Mouse (Mus musculus): Measurements from ENCODE around the gene Olfr127. TPM values are rescaled to one million over a fixed set of nuclear protein-coding genes. Genes with fewer than 3 reads are reported as not detected.
"Not testable (repeated sequence)": the region's sequence is repeated elsewhere in the genome, so short reads cannot be mapped to it uniquely, and the experiment has no call there.

Gene Olfr127
- total RNA-seq (2021), result not detected in 2 replicates
- long read RNA-seq, experiment 1, result 0 reads
- long read RNA-seq, experiment 2, result 0 reads

DNA sequence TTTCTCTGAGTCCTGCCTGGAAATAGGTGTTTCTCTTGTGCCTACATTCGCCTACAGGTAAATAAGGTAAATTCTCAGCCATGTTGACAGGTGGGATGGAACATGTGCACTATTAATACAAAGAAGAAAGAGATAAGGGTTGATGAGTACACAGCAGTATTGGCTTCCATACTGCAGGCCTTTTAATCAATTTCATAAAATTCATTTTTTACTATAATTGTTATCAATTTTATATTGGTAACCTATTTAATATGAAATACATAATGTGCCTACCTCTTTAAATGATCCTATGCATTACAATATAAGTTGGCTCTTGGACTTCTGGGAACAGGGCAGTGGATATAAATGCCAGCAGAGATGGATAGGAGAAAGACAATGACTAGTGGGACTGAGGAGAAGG is at the start of gene Olfr127:
Gene Olfr127 (plus strand): TSS at position 301 of the 400 bp plus-strand sequence.
- no peak for DNase-seq

DNA sequence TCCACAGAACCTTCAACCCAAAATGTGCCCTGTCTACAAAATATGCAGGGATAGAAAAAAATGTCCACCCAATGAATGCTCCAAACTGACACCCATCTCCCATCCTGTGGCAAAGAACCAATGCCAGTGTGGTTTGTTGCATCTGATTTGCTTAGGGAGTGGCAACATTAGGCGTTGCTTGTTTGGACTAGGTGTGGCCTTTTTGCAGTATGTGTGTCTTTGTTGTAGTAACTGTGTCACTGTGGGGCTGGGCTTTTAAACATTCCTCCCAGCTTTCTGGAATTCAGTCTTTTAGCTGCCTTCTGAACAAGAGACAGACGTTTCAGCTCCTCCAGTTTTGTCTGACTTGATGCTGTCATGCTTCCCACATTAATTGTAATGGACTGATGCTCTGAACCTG is 36.3 kb upstream of the Olfr127 start:
- no peak for DNase-seq

- DNase-seq, result no peak
Measured at GRCm38 (mm10) chr17:37869676-37870205, 30.5 kb upstream of the Olfr127 start.

DNA sequence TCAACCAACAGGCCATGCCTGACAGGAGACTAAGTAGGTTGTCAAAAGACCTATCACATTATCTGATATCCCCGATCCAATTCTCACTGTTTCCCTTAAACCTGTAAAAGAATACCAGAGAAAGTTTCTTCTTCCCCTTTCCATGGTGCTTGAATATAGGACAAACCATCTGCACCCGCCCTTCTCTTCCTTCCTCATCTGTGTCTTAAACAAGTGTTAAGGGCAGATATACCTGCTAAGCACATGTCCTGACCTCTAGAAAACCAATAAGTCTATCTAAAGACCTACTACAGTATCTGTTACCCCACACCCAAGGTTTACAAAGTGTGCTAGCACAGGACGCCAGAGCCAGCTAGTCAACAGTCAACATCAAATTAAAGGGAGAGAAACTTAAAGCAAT is 26.4 kb upstream of the Olfr127 start:
- no peak for DNase-seq

GRCm38 (mm10) chr17:37906821-37907220 is 6.6 kb downstream of the Olfr127 start:
- DNase-seq, result not testable (repeated sequence)

GRCm38 (mm10) chr17:37920248-37920647 is 20.0 kb downstream of the Olfr127 start, which contains the start of gene Olfr128:
Gene Olfr128 (plus strand): TSS chr17:37920548.
- DNase-seq, result no peak

- no peak for DNase-seq
Measured at GRCm38 (mm10) chr17:37952979-37953378, 52.7 kb downstream of the Olfr127 start, which contains the start of gene Olfr761. Gene Olfr761 (minus strand): TSS chr17:37953079.

Other genes with a start within 250 kb of the Olfr127 start
- gene Olfr117, start 236.7 kb upstream of the Olfr127 start, total RNA-seq (2021), result not detected in 2 replicates
- gene Olfr118, start 233.4 kb upstream of the Olfr127 start, total RNA-seq (2021), result not detected in 2 replicates
- not detected in 2 replicates for gene Olfr119, start 203.9 kb upstream of the Olfr127 start, total RNA-seq (2021)
- not detected in 2 replicates for gene Olfr120, start 178.6 kb upstream of the Olfr127 start, total RNA-seq (2021)
- not detected in 2 replicates for gene Olfr121, start 151.6 kb upstream of the Olfr127 start, total RNA-seq (2021)
- not detected in 2 replicates for gene Olfr122, start 131.8 kb upstream of the Olfr127 start, total RNA-seq (2021)
- not detected in 2 replicates for gene Olfr123, start 106.9 kb upstream of the Olfr127 start, total RNA-seq (2021)
- not detected in 2 replicates for gene Olfr124, start 100.5 kb upstream of the Olfr127 start, total RNA-seq (2021)
- not detected in 2 replicates for gene Olfr125, start 67.5 kb upstream of the Olfr127 start, total RNA-seq (2021)
- not detected in 2 replicates for gene Olfr126, start 53.0 kb upstream of the Olfr127 start, total RNA-seq (2021)
- not detected in 2 replicates for gene Olfr128, start 20.1 kb downstream of the Olfr127 start, total RNA-seq (2021)
- gene Olfr761, start 52.6 kb downstream of the Olfr127 start, total RNA-seq (2021), result not detected in 2 replicates
- not detected in 2 replicates for gene Olfr129, start 159.6 kb downstream of the Olfr127 start, total RNA-seq (2021)
- gene Olfr130, start 163.5 kb downstream of the Olfr127 start, total RNA-seq (2021), result not detected in 2 replicates
- gene Olfr131, start 188.3 kb downstream of the Olfr127 start, total RNA-seq (2021), result not detected in 2 replicates
- not detected in 2 replicates for gene Olfr132, start 234.1 kb downstream of the Olfr127 start, total RNA-seq (2021)
- gene Olfr133, start 244.8 kb downstream of the Olfr127 start, total RNA-seq (2021), result not detected in 2 replicates